Mouse (Mus musculus) E14TG2a.4 (cell line): Measurements from ENCODE around the gene Cryzl1.

Experiments used
- H3K27me3 ChIP-seq: 2 replicates; pipeline ENCODE4 v1.6.1; 2014; ENCODE audit warnings: low read length, control low read depth; ENCODE audit not compliant: insufficient read depth
- H3K36me3 ChIP-seq: 2 replicates; pipeline ENCODE4 v1.6.1; 2014; ENCODE audit warnings: low read length, control low read depth; ENCODE audit not compliant: insufficient read depth
- H3K4me1 ChIP-seq: replicated peaks from 2 replicates; pipeline ENCODE4 v1.6.1; 2014; ENCODE audit warnings: low read depth, low read length, control low read depth
- H3K4me3 ChIP-seq: replicated peaks from 2 replicates; pipeline ENCODE4 v1.5.1; 2014; ENCODE audit warnings: mild to moderate bottlenecking, low read length
- H3K9me3 ChIP-seq: 2 replicates; pipeline ENCODE4 v1.6.1; 2014; ENCODE audit warnings: low read length, control low read depth
- CTCF ChIP-seq: conservative IDR thresholded peaks from 2 replicates; pipeline ENCODE4 v1.5.1; 2014; ENCODE audit warnings: low read length
- NANOG ChIP-seq: IDR thresholded peaks from 2 replicates; pipeline ENCODE4 v1.6.1; 2014; ENCODE audit warnings: borderline replicate concordance, low read length, mixed read lengths
- POU5F1 ChIP-seq: IDR thresholded peaks from 2 replicates; pipeline ENCODE4 v1.6.1; 2014; ENCODE audit warnings: low read length, borderline replicate concordance

The Cryzl1 gene

GRCm38 (mm10) chr16:91644901-91645300 lies 83.9 kb downstream of the Cryzl1 start:
- peaks cover 53% of the 10 kb centered on the region for H3K36me3 ChIP-seq
- no peak for TF ChIP-seq POU5F1
- TF ChIP-seq NANOG, result no peak
- TF ChIP-seq CTCF, result no peak
- H3K4me3 ChIP-seq, result peak overlapping the region; percentile 66
- peaks cover 41% of the 10 kb centered on the region for H3K4me1 ChIP-seq
- H3K9me3 ChIP-seq, result no peaks in the 10 kb centered on the region
- H3K27me3 ChIP-seq, result no peaks in the 10 kb centered on the region

- Histone ChIP-seq H3K36me3 (peaks cover 99% of the 10 kb centered on the region), H3K9me3 (no peaks in the 10 kb centered on the region), H3K4me3 (no peak overlapping the region), H3K4me1 (peaks cover 51% of the 10 kb centered on the region), H3K27me3 (no peaks in the 10 kb centered on the region)
- TF ChIP-seq NANOG (no peak), CTCF (no peak), POU5F1 (no peak)
These were observed 88.6 kb downstream of the Cryzl1 start for GRCm38 (mm10) chr16:91640171-91640570.

GRCm38 (mm10) chr16:91639636-91640035 lies 89.1 kb downstream of the Cryzl1 start:
- no peaks in the 10 kb centered on the region for H3K9me3 ChIP-seq
- TF ChIP-seq POU5F1, result no peak
- no peak for TF ChIP-seq CTCF
- no peak for TF ChIP-seq NANOG
- H3K36me3 ChIP-seq, result peaks cover 100% of the 10 kb centered on the region
- peaks cover 49% of the 10 kb centered on the region for H3K4me1 ChIP-seq
- no peak overlapping the region for H3K4me3 ChIP-seq
- no peaks in the 10 kb centered on the region for H3K27me3 ChIP-seq
